15 mouse cellular contexts compared by ENCODE assay signal in genomic region chr12:72287332-72288004, GRCm38 (mm10).
"Had no signal": no experiment of that assay in that cellular context is flagged by ENCODE, and none has a peak within 500 bp of the region (broad histone marks: within the 10 kb centered on the region; RNA-seq: fewer than 3 reads in every experiment).

No protein-coding gene starts in this region.

- H3K27ac ChIP-seq: neural tube, embryonic 15.5 days; stomach, embryonic 15.5 days; stomach, postnatal 0 days had no signal

- H3K4me3 ChIP-seq: neural tube, embryonic 15.5 days; stomach, embryonic 15.5 days had no signal

- DNase-seq: retina, postnatal 1 day; right cerebral cortex, adult 18-20 months; right cerebral cortex, postnatal 14 days; right cerebral cortex, postnatal 25 days; right cerebral cortex, postnatal 4 days; spleen, adult 18-20 months; thymus, adult 18-20 months; thymus, adult 2 months; thymus, postnatal 14 days; thymus, postnatal 25 days; thymus, postnatal 36 days; thymus, postnatal 4 days had no signal

- H3K4me1 ChIP-seq: stomach, embryonic 15.5 days had no signal

- H3K27me3 ChIP-seq: neural tube, embryonic 15.5 days; stomach, embryonic 15.5 days had no signal

- H3K36me3 ChIP-seq: neural tube, embryonic 15.5 days; stomach, embryonic 15.5 days had no signal

- H3K9me3 ChIP-seq: neural tube, embryonic 15.5 days; stomach, embryonic 15.5 days had no signal

- H3K4me2 ChIP-seq: neural tube, embryonic 15.5 days; stomach, embryonic 15.5 days had no signal

- H3K9ac ChIP-seq: neural tube, embryonic 15.5 days; stomach, embryonic 15.5 days had no signal
